Mouse (Mus musculus): ENCODE data around the gene Abo. TPM values are rescaled to one million over a fixed set of nuclear protein-coding genes. Genes with fewer than 3 reads are reported as not detected.

Gene Abo
- polyA plus RNA-seq, 1 experiment from 2014 or later, result not detected

DNA sequence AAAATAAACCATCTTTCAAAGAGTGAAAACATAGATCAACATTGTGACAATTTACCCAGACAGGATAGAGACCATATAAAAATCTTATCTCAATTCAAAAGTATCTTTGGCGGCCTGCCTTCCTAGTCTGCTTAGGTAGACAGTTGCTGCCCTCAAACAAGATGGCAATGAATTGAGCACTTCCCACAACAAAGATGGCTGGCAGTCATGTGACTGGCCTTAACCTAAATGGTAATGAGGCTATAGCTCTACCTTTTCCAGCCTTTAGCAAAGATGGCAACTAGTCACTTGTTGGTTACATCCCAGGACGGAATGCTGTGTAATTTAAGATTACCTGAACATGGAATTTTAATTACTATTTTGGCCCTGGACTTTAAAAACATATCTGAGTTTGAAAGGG, 32.3 kb downstream of the Abo start:
- no peaks in the 10 kb centered on the region for H3K36me3 ChIP-seq
- H3K27me3 ChIP-seq, result no peaks in the 10 kb centered on the region
- no peak overlapping the region for H3K9ac ChIP-seq
- H3K4me1 ChIP-seq, result no peaks in the 10 kb centered on the region
- no peak overlapping the region for H3K4me2 ChIP-seq
- ATAC-seq (ENCODE audit: borderline replicate concordance, extremely low read depth, low FRiP score, low TSS enrichment), result no peak
- H3K4me3 ChIP-seq, result no peak overlapping the region
- 80% methylated on average over 2 of the region's 2 CpGs for WGBS
- no peak overlapping the region for H3K27ac ChIP-seq
- no peaks in the 10 kb centered on the region for H3K9me3 ChIP-seq

DNA sequence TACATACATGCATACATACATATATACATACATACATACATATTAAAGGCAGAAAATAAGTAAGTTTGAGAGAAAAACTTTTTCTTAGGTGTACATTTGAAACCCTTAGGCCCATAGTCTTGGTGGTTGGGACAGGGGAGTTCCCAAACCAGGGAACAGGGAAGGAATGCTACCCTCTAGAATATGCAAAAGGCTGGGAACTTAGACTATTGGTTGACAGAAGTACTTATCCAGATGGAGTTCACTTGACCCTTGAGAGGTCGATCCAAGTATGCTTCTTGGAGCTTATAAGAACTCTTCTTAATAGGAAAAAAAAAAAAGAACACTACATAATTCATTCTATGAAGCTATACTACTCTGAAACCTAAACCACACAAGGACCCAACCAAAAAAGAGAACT, 36.7 kb downstream of the Abo start:
- Histone ChIP-seq H3K36me3 (no peaks in the 10 kb centered on the region), H3K9me3 (no peaks in the 10 kb centered on the region), H3K27ac (no peak overlapping the region), H3K27me3 (no peaks in the 10 kb centered on the region), H3K9ac (no peak overlapping the region), H3K4me3 (no peak overlapping the region), H3K4me1 (no peaks in the 10 kb centered on the region), H3K4me2 (no peak overlapping the region)
- WGBS, result 63% methylated on average over 1 of the region's 1 CpGs
- no peak for ATAC-seq (ENCODE audit: borderline replicate concordance, extremely low read depth, low FRiP score, low TSS enrichment)

DNA sequence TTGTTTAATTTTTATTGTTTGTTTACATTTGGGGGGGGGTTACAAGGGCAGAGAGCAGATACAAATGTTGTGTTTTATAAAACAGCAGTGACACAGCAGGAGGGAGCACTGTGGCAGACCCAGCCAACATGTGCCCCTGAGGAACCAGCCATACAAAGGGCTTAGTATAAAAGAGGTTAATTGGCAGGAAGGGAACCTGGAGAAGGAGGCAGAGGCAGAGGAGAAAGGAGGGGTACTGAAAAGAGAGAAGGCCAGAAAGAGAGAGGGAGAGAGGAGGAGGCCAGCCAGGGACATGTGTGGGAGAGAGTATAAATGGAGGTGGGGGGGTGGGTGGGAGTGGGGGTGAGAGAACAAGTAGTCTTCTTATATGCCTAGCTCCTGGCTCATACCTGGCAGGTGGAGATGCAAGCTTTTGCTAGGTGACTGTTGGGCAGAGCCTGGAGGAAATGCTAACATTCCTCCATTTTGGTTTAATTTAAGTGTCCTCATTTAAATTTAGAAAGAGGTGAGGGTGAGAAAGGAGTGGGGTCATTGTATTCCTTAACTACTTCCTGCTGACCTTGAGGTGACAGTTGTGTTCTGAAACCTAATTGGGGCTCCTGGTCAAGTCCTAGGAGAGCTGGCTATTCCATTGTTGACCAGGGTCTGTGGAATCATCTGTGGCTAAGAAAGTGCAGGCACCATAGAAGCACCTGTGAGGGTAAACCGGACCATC, 37.4 kb downstream of the Abo start:
- 88% methylated on average over 1 of the region's 1 CpGs for WGBS
- ATAC-seq (ENCODE audit: borderline replicate concordance, extremely low read depth, low FRiP score, low TSS enrichment), result no peak
- H3K27ac ChIP-seq, result no peak overlapping the region

More for the DNA sequence above, 37.4 kb downstream of the Abo start:
- Histone ChIP-seq H3K9ac (no peak overlapping the region), H3K4me3 (no peak overlapping the region), H3K9me3 (no peaks in the 10 kb centered on the region), H3K4me1 (no peaks in the 10 kb centered on the region), H3K4me2 (no peak overlapping the region), H3K27me3 (no peaks in the 10 kb centered on the region), H3K36me3 (no peaks in the 10 kb centered on the region)

Other genes with a start within 250 kb of the Abo start
- gene Fam69b, start 236.5 kb downstream of the Abo start, polyA plus RNA-seq (2015; fragmentation: Nextera tagmentation; extraction: Ambion mirVana), result 21.8 and 23.5 TPM in 2 replicates
- gene Lcn4, start 193.7 kb downstream of the Abo start, polyA plus RNA-seq (2015; fragmentation: Nextera tagmentation; extraction: Ambion mirVana), result not detected in 2 replicates
- 26.2 and 27.3 TPM in 2 replicates for gene Surf6, start 37.9 kb upstream of the Abo start, polyA plus RNA-seq (2015; fragmentation: Nextera tagmentation; extraction: Ambion mirVana)
- gene Med22, start 45.7 kb upstream of the Abo start, polyA plus RNA-seq (2015; fragmentation: Nextera tagmentation; extraction: Ambion mirVana), result 52.0 and 53.7 TPM in 2 replicates
- 614 and 640 TPM in 2 replicates for gene Rpl7a, start 45.8 kb upstream of the Abo start, polyA plus RNA-seq (2015; fragmentation: Nextera tagmentation; extraction: Ambion mirVana)
- gene Surf2, start 51.4 kb upstream of the Abo start, polyA plus RNA-seq (2015; fragmentation: Nextera tagmentation; extraction: Ambion mirVana), result 37.6 and 38.3 TPM in 2 replicates
- 52.4 and 56.8 TPM in 2 replicates for gene Surf1, start 51.6 kb upstream of the Abo start, polyA plus RNA-seq (2015; fragmentation: Nextera tagmentation; extraction: Ambion mirVana)
- 222 and 225 TPM in 2 replicates for gene Surf4, start 68.9 kb upstream of the Abo start, polyA plus RNA-seq (2015; fragmentation: Nextera tagmentation; extraction: Ambion mirVana)
- 0.31 TPM in 1 of 2 replicates, not detected in the other for gene Stkld1, start 69.1 kb upstream of the Abo start, polyA plus RNA-seq (2015; fragmentation: Nextera tagmentation; extraction: Ambion mirVana)
- 43.0 and 44.7 TPM in 2 replicates for gene Rexo4, start 99.4 kb upstream of the Abo start, polyA plus RNA-seq (2015; fragmentation: Nextera tagmentation; extraction: Ambion mirVana)
- 0.09 TPM in 1 of 2 replicates, not detected in the other for gene Adamts13, start 108.4 kb upstream of the Abo start, polyA plus RNA-seq (2015; fragmentation: Nextera tagmentation; extraction: Ambion mirVana)
- 59.0 and 60.9 TPM in 2 replicates for gene Cacfd1, start 144.9 kb upstream of the Abo start, polyA plus RNA-seq (2015; fragmentation: Nextera tagmentation; extraction: Ambion mirVana)
- gene Slc2a6, start 163.0 kb upstream of the Abo start, polyA plus RNA-seq (2015; fragmentation: Nextera tagmentation; extraction: Ambion mirVana), result 0.48 and 0.77 TPM in 2 replicates
- gene Mymk, start 207.2 kb upstream of the Abo start, polyA plus RNA-seq (2015; fragmentation: Nextera tagmentation; extraction: Ambion mirVana), result 0.49 and 0.76 TPM in 2 replicates
- 20.5 and 27.4 TPM in 2 replicates for gene Adamtsl2, start 214.4 kb upstream of the Abo start, polyA plus RNA-seq (2015; fragmentation: Nextera tagmentation; extraction: Ambion mirVana)

All from lung, embryonic 15.5 days (tissue).